ENCODE assay signal across 20 mouse cellular contexts in the genomic region with DNA sequence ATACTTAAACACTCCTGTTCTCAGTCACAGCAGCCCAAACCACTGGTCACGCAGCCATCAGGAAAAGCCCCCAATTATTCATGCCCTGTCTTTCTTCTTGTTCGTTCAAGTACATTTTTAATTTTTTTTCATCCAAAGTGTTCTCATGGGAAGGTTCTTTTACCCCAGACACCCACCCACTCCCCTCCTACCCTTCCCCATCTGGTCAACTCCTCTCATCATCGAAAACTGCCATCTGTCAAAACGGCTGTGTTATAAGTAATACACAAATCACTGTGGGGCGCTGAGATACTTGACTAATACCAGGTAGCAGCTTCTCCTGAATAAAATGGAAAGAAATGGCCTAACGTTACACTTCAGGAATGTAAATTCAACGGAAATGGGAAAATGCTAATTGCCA.
DNase-seq lines count a peak whose midpoint lies in the region; ATAC-seq and TF ChIP-seq lines count a peak whose summit lies in the region.
"Had no signal": no experiment of that assay in that cellular context is flagged by ENCODE, and none has a peak within 500 bp of the region (broad histone marks: within the 10 kb centered on the region; RNA-seq: fewer than 3 reads in every experiment).

No protein-coding gene starts in this region.

- no peak for TF ChIP-seq CTCF in hindbrain, postnatal 0 days (IDR thresholded peaks at IDR 0.05; ENCODE audit: low read depth)
- TF ChIP-seq CTCF in midbrain, postnatal 0 days (IDR thresholded peaks at IDR 0.05) = no peak
- TF ChIP-seq CTCF in brain, embryonic 14.5 days (IDR thresholded peaks at IDR 0.05; ENCODE audit: borderline replicate concordance, extremely low read depth, insufficient read depth, insufficient read length) = no peak

- no peak overlapping the region for H3K27ac ChIP-seq in hindbrain, postnatal 0 days
- H3K27ac ChIP-seq in hindbrain, embryonic 14.5 days = no peak overlapping the region
- 0 out of 2 replicates have a peak overlapping the region, but pooled peaks have one; percentile 22 for H3K27ac ChIP-seq in midbrain, embryonic 13.5 days
- no peak overlapping the region for H3K27ac ChIP-seq in midbrain, postnatal 0 days (ENCODE audit: low read depth, low read length)
- H3K27ac ChIP-seq: heart, embryonic 15.5 days; kidney, embryonic 15.5 days; limb, embryonic 12.5 days; liver, embryonic 12.5 days had no signal

- H3K9me3 ChIP-seq in hindbrain, postnatal 0 days (ENCODE audit: low read length) = no peaks in the 10 kb centered on the region
- H3K9me3 ChIP-seq in hindbrain, embryonic 14.5 days (ENCODE audit: control insufficient read depth, low read length) = no peaks in the 10 kb centered on the region
- no peaks in the 10 kb centered on the region for H3K9me3 ChIP-seq in midbrain, embryonic 13.5 days
- H3K9me3 ChIP-seq in midbrain, postnatal 0 days (ENCODE audit: low read length) = no peaks in the 10 kb centered on the region
- H3K9me3 ChIP-seq: heart, embryonic 15.5 days; kidney, embryonic 15.5 days; limb, embryonic 12.5 days; liver, embryonic 12.5 days; megakaryocyte, embryonic 14.5 days had no signal

- no peak for TF ChIP-seq POLR2A in brain, embryonic 14.5 days (IDR thresholded peaks at IDR 0.05; ENCODE audit: borderline replicate concordance, extremely low read depth, insufficient read depth, insufficient read length, poor library complexity, severe bottlenecking)

- H3K27me3 ChIP-seq in hindbrain, postnatal 0 days (ENCODE audit: insufficient read depth, low read length) = no peaks in the 10 kb centered on the region
- no peaks in the 10 kb centered on the region for H3K27me3 ChIP-seq in hindbrain, embryonic 14.5 days (ENCODE audit: control insufficient read depth, insufficient read depth, low read length)
- 0 out of 2 replicates have a peak, but pooled peaks cover 7% of the 10 kb centered on the region for H3K27me3 ChIP-seq in midbrain, embryonic 13.5 days
- no peaks in the 10 kb centered on the region for H3K27me3 ChIP-seq in midbrain, postnatal 0 days (ENCODE audit: insufficient read depth, low read length)

- no peaks in the 10 kb centered on the region for H3K36me3 ChIP-seq in hindbrain, postnatal 0 days (ENCODE audit: insufficient read depth, low read length)
- H3K36me3 ChIP-seq in hindbrain, embryonic 14.5 days (replicated peaks; ENCODE audit: control insufficient read depth, insufficient read depth) = no peaks in the 10 kb centered on the region
- H3K36me3 ChIP-seq in midbrain, embryonic 13.5 days = no peaks in the 10 kb centered on the region
- no peaks in the 10 kb centered on the region for H3K36me3 ChIP-seq in midbrain, postnatal 0 days (ENCODE audit: insufficient read depth, low read length)
- H3K36me3 ChIP-seq: heart, embryonic 15.5 days; kidney, embryonic 15.5 days; limb, embryonic 12.5 days; liver, embryonic 12.5 days had no signal

- no peak overlapping the region for H3K4me2 ChIP-seq in hindbrain, postnatal 0 days (ENCODE audit: low read depth, low read length)
- no peak overlapping the region for H3K4me2 ChIP-seq in hindbrain, embryonic 14.5 days (replicated peaks)
- H3K4me2 ChIP-seq in midbrain, embryonic 13.5 days (replicated peaks) = no peak overlapping the region
- H3K4me2 ChIP-seq in midbrain, postnatal 0 days (ENCODE audit: low read depth, low read length, poor library complexity, severe bottlenecking) = no peak overlapping the region
- H3K4me2 ChIP-seq: heart, embryonic 15.5 days; kidney, embryonic 15.5 days; limb, embryonic 12.5 days; liver, embryonic 12.5 days had no signal

- no peak for ATAC-seq in hindbrain, postnatal 0 days
- no peak for ATAC-seq in hindbrain, embryonic 14.5 days (ENCODE audit: low FRiP score)
- no peak for ATAC-seq in midbrain, embryonic 13.5 days
- ATAC-seq in midbrain, postnatal 0 days (ENCODE audit: low FRiP score) = no peak
- ATAC-seq: hindbrain, embryonic 16.5 days; intestine, postnatal 0 days; liver, embryonic 12.5 days had no signal

- WGBS in hindbrain, postnatal 0 days = 39% methylated on average over 7 of the region's 7 CpGs
- WGBS in hindbrain, embryonic 14.5 days = 46% methylated on average over 7 of the region's 7 CpGs
- 55% methylated on average over 7 of the region's 7 CpGs for WGBS in midbrain, embryonic 13.5 days
- 55% methylated on average over 7 of the region's 7 CpGs for WGBS in midbrain, postnatal 0 days

- DNase-seq in hindbrain, postnatal 0 days (ENCODE audit: low spot score) = peak; percentile 30
- no peak for DNase-seq in hindbrain, embryonic 14.5 days (ENCODE audit: low spot score)
- no peak for DNase-seq in midbrain, postnatal 0 days (ENCODE audit: low spot score)
- DNase-seq in brain, embryonic 14.5 days (ENCODE audit: low read depth) = peak; percentile 75
- DNase-seq in layer of hippocampus, postnatal 14 days (ENCODE audit: low spot score in 2 of 2) = peak; percentile 43 to 84
- DNase-seq in adrenal gland, postnatal 14 days = no peak
- DNase-seq: cerebellum, postnatal 14 days; embryo, embryonic 11 days; gastrocnemius, postnatal 36 days; heart, postnatal 4 days; lung, adult 2 months; right cerebral cortex, postnatal 14 days had no signal

- peaks cover 9% of the 10 kb centered on the region; the same call in 1 of the 2 replicates for H3K4me1 ChIP-seq in hindbrain, postnatal 0 days (ENCODE audit: insufficient read depth, low read length)
- H3K4me1 ChIP-seq in hindbrain, embryonic 14.5 days (replicated peaks; ENCODE audit: control insufficient read depth, insufficient read depth, low read length) = peaks cover 26% of the 10 kb centered on the region
- H3K4me1 ChIP-seq in midbrain, embryonic 13.5 days (replicated peaks) = peaks cover 36% of the 10 kb centered on the region
- H3K4me1 ChIP-seq in midbrain, postnatal 0 days (ENCODE audit: insufficient read depth, low read length) = 0 out of 2 replicates have a peak, but pooled peaks cover 3% of the 10 kb centered on the region

- no peak overlapping the region for H3K4me3 ChIP-seq in hindbrain, postnatal 0 days (ENCODE audit: low read length)
- H3K4me3 ChIP-seq in hindbrain, embryonic 14.5 days (replicated peaks; ENCODE audit: low read length) = no peak overlapping the region
- no peak overlapping the region for H3K4me3 ChIP-seq in midbrain, embryonic 13.5 days (replicated peaks)
- no peak overlapping the region for H3K4me3 ChIP-seq in midbrain, postnatal 0 days (ENCODE audit: low read depth, low read length)
- H3K4me3 ChIP-seq: heart, embryonic 15.5 days; kidney, embryonic 15.5 days; limb, embryonic 12.5 days; liver, embryonic 12.5 days; megakaryocyte, embryonic 14.5 days had no signal

- no peak overlapping the region for H3K9ac ChIP-seq in hindbrain, postnatal 0 days (replicated peaks; ENCODE audit: low read length)
- H3K9ac ChIP-seq in hindbrain, embryonic 14.5 days = no peak overlapping the region
- no peak overlapping the region for H3K9ac ChIP-seq in midbrain, embryonic 13.5 days (replicated peaks)
- H3K9ac ChIP-seq in midbrain, postnatal 0 days (replicated peaks; ENCODE audit: low read length, poor library complexity, severe bottlenecking) = no peak overlapping the region
- H3K9ac ChIP-seq: heart, embryonic 15.5 days; kidney, embryonic 15.5 days; limb, embryonic 12.5 days; liver, embryonic 12.5 days had no signal

Comparison
In these comparisons a context has a peak if more than half of its experiments do, and no peak if none do; other contexts are left out.
1. DNase-seq: peak in hindbrain, postnatal 0 days (single experiment), brain, embryonic 14.5 days (single experiment) and layer of hippocampus, postnatal 14 days (2 of 2); none in hindbrain, embryonic 14.5 days (single experiment), midbrain, postnatal 0 days (single experiment) and adrenal gland, postnatal 14 days (single experiment).